Mouse (Mus musculus) ZHBTc4 (cell line): ENCODE measurements at regions not wholly inside any gene's neighbourhood (a gene's known extent, or its start where the extent isn't known, plus 50 kb on each side); places are given as distances from the start of the nearest gene placed in this dataset.

Source experiments
- DNase-seq: peaks from one replicate; pipeline ENCODE4 v3.0.0-alpha.2; 2011; ENCODE audit warnings: low read depth, low spot score

DNA sequence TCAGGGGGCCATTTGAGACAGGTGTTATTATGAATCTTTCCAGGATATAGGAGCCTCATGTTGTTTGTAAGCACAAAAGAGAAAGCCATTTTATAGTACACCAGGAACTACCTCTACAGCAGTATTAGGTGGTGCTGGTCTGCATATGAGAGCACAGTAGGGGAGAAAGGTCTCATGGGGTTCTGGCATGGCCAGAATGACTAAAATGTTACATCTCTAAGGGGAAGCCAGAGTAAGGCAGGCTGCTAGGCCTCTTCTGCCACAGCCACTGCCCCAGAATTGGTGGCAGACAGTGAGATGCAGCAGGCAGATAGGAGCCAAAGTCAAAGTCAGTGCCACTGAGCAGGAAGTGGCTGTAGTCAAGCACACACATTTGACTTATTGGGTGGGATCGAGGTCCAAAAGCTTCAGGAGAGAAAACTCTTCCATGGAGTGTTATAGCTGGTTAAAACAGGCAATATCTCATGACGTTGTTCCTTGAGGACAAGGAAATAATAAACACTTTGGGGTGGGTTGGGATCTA is 147.2 kb downstream of the Hira start:
- DNase-seq = no peak

DNA sequence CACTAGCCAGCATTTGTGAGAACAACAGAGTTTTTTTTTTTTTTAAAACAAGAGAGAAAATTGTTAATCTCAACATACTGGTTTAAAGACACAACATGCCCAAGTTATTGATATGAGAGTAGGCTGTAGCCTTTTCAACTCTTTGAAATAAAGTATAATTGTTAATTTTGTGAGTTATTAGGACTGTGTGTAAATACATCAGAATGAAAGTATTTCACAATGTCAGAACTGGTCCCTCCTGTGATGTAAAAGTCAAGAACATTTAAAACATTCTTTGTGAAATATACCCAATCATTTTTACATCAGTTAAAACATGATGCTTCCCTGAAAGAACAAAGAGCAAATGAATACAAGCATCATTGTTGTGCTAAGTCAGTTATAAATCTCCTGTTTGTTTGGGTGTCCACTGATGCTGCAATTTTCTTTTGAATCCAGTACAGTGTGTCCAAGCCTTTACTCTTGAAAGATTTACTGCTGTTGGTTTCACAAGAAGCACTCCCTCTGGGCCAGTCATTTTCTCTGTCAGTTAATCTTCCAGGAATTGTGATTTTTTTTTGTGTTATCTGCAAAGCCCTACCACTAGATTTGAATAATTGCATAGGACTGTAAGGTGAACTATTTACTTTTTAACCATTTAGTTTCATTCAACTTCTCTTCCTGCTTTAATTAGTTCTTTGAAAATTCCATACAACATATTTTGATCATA is 148.5 kb downstream of the Hira start:
- DNase-seq = no peak

DNA sequence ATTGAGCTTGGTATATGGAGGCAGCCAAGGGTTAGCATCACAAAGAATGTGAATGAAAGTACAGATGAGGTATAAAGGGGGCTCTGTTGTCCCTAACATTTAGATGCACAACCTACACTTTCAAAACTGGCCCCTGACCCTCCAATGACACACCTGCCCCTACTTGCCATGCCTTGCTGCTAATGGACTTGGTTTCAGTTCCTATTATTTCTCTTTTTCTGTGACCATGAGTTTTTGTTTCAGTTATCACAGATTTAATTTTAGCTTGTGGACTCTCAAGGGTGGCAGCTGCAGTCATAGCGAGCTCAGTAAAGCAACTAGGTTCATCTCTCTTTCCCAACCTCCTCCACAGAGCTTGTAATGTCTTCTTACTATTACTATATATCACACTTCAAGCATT is 150.3 kb downstream of the Hira start:
- DNase-seq = no peak

DNA sequence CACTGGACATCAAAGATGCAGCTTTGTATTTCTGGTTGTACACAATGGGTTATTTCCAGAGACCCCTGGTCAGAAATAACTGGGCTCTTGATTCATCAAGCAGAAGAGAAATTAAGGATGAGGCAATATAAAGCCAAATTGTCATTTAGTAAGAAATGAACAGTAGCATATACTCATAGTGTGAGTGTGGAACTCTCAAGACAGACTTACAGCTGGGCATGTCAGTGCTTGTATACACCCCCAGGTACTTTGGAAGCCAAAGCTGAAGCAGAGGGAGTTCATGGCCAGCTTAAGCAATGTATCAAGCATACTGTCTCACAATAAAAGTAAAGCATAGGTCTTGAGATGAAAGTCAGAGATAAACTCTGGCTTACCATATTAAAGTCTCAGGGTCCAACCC is 155.7 kb downstream of the Hira start:
- no peak for DNase-seq

DNA sequence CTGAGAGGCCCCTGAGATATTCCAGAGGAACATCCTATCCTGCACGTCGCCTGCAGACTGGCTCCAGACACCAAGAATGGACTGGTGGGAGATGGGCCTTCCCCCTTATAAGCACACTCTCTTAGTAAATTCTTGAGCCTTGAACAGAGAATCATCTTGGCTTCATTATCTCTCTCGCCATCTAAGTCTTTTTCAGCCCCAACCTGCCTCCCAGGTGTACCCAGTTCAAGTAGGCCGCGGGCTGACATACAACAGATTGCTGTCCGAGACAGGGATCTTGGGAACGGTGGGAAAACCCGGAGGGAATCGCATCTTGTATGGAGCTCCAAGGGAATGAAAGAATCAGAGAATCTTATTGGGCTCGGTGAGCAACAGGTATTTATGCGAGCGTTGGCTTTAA is 158.9 kb downstream of the Hira start:
- DNase-seq = peak; percentile 75

DNA sequence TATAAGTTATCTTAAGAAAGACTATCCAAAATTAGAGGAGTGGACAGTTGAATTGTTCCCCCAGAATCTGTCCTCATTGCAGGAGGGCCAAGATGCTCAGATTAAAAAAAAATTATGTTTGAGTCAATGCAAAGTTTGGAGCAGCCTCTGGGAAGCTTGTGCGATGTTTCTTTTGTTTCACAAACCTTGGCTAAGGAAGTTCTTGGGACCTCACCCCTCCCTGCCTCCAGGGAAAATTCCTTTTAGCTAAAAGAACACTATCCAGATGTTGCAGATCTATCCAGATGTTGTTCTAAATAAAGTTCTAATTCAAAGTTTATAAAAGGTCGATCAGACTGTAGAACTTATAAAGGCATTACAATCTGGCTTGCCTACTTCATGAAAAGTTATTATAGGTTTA is 160.8 kb downstream of the Hira start:
- peak; percentile 72 for DNase-seq

DNA sequence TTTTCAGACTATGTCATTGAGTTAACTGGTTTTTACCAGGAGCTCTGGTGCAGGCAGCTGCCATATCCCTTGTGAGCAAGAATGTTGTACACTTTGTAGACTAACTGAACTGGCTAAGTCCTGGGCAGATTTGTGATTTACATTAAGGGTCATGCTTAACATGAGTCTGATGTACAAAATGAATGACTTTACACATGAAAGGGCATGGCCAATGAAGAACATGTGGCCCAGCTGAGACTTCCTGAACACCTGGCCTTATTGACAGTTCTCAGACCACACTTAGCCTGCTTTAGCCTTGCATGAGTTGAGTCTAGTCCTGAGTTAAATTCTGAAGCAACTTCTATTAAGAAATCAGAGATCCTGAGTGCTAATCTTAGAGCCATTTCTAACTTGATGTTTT is 176.0 kb downstream of the Hira start:
- no peak for DNase-seq

DNA sequence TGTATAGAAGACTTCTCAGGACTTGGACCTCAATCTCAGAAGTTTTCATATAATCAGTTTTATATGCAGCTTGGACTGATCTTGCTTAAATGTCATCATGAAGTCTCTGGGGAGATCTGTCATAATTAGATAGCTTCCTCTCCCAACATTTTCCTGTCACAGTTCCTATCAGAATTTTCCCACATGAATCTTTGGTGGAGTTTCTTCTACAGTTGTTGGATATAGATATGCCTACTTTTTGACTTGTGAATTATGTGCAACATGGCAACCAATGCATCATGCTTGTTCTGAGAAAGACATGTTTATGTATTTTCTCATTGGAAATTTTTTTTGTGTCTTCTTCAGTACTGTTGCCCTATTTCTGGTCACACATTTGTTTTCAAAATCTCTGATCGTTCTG is 183.5 kb downstream of the Hira start:
- DNase-seq = no peak

DNA sequence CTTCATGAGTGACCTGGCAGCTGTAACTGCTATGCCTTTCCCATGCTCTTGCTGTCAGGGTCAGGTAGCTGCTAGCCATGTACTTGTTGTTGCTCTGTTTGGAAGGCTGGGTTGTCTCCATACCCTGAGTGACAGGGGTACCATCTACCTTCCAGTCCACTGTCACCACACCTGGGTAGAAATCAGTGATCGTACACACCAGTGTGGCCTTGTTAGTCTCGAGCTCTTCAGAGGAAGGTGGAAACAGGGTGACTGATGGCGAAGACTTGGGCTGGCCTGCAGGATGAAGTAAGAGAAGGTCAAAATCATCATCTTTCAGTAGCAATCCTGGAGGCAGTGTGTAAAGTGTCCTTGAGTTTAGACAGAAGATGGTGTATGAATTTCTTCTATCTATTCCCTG is 185.0 kb downstream of the Hira start:
- DNase-seq = no peak

DNA sequence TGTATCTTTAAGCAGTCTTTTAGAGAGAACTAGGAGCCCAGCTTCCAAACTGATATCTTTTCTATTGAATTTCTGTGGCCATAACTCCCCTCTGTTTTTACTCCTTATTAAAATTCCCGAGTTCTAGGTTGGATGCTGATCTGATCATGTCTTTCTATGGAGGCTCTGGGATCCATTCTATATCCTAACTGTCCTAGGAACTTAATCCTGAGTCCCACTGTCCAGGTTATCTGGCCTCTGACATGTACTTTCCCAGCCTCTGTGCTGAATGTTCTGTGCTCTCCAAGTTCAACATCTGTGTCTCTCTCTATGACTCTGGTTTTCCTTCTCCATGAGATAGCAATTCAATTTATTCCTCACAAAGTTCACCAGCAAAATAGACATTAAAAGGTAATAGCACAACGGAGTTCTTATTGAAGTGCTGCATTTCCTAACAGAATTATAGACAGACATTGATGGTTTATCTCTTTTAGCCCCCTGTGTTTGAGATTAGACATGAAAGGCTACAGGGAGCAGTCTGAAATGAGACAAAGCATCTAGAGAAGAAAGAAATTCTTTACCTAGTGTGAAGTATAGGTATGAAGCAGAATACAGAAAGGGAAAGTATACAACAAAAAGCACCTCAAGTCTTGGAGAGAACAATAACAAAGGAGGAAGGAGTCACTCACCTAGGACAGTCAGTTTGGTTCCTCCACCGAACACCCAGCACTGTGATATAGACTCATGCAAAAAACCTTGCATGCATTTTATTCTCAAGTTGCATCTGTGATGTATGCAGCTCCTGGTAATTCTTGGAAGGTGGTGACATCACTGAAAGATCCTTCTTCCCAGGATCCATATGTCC is 185.9 kb downstream of the Hira start:
- no peak for DNase-seq

DNA sequence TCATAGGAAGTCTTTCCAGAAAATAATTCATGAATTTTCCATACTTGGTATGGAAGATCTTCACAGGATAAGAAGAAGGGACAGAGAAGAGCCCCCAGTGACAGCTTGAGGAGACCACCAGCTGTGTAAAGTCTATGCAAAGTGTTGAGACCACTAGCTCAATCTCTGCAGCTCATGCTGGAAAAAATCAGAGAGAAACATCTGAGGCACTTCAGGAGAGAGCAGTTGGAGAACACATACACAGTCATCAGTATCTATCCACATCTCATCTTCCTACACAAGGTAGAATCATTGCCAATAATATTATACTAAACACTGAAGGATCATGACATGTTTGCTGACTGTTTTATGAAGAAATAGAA is 186.5 kb downstream of the Hira start:
- no peak for DNase-seq

DNA sequence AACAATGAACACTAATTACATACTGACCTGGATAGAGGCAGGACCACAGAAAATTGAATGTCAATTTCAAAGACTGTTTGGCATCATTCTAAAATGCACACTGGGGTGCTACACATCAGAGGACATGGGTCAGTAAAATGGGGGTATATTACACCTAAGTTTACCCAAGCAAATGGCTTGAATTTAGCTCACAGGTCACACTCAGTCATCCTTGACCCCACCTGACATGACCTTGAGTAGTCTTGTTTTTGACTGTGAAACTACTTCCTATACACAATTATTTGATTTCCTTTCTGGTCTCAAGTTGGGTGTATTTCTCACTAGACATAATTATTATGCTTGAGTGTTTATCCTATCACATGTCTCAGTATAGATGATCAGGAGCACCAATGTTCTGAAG is 187.6 kb downstream of the Hira start:
- DNase-seq = no peak

DNA sequence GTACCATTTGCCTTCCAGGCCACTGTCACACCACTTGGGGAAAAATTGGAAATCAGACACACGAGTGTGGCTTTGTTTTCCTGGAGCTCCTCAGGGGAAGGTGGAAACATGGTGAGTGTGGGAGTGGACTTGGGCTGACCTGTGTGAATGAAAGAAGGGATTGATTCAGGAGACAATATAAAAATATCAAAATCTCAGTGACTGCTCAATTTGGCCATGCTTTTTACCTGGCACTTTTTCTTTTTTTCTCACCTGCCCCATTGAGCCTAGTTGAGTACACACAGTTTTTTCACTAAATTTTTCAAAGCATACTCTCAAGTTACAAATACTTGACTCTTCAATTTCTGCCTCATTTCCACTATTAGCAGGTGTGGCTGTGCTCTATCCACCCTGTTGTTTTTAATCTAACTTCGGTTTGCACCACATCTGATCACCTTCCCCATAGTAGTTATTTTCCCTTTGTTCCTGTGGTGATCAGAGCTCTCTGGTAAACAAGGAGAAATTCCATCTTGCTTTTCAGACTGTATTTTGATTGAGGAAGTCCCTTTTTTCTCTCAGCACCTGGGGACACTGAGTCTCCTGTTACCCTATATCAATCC is 188.8 kb downstream of the Hira start:
- no peak for DNase-seq

DNA sequence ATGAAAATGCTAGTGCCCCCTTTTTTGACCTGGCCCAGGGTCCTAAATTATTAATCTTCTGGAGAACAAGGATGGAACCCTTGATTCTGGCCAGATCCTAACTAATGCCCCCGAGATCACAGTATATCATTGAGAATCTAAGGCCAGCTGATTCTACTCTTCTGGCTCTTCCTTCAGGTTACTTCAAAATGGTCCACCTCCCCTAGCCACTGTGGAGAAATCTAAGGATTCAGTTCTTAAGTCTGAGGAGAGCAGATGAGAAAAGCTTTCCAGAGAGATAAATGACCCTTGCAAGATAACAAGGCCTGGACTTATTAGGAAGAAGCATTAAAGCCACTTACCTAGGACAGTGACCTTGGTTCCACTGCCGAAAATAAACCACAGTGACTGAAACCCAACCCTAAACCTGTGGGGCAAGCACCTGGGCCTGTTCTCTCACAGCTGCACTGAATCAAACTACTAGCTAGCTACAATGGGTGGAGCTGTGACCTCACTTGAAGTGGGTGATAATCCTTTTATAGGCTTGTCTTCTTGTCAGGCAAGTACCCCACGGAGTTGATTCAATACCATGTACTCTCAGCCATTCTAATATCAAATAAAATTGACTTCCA is 190.0 kb downstream of the Hira start:
- no peak for DNase-seq

DNA sequence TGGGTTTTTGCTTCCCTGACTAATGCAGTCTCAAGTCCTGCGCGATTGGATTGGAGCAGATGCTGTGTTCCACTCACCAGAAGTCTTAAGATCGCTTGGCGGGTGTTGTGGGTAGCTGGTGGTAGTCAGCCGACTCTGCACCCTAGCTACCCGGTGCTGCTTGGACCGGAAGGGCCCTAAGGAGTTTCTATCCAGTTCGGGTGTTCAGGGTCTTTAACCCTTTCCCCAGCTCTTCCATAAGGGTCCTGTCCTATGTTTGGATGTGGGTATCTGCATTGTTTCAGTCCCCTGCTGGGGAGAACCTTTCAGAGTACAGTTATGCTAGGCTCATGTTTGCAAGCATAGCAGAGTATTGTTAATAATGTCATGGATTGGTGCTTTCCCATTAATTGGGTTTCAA is 206.7 kb downstream of the Hira start:
- DNase-seq = peak; percentile 56

DNA sequence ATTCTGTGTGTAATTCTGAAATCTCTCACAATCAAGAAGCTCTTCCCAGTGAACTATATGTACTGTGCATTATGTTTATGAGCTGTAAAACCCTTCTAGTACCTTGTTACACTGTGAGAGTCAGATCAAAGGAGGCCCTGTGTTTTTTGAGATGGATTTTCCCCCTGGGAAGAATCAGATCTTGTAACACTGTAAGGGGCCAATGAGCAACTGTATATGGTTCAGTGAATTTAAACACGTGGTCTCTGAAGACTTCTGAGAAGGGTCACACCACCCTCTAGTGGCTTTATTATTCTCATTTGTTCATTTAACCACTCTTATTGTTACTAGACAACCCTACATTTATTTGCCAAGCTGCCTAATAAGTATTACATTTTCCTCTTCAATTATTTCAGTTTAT is 211.1 kb downstream of the Hira start:
- DNase-seq = peak; percentile 44
